Mouse (Mus musculus): ENCODE data around the gene Tmem190. TPM values are rescaled to one million over a fixed set of nuclear protein-coding genes. Genes with fewer than 3 reads are reported as not detected.
A peak's percentile ranks its signal among the peaks of the same experiment; 100 is the strongest.
"Not testable (repeated sequence)": the region's sequence is repeated elsewhere in the genome, so short reads cannot be mapped to it uniquely, and the experiment has no call there.

Tmem190 gene
- polyA plus RNA-seq, 1 experiment: not detected

GRCm38 (mm10) chr7:4783667-4784268 lies 1.0 kb downstream of the Tmem190 start:
- WGBS: 84% methylated on average over 14 of the region's 14 CpGs
- H3K27me3 ChIP-seq (ENCODE audit: control insufficient read depth, insufficient read depth, low read length): no peaks in the 10 kb centered on the region
- no peaks in the 10 kb centered on the region for H3K36me3 ChIP-seq (ENCODE audit: control insufficient read depth, insufficient read depth, low read length)
- no peak for DNase-seq (ENCODE audit: low read depth in 1 of 2, low spot score in 2 of 2)
- TF ChIP-seq POLR2A (IDR thresholded peaks at IDR 0.05; ENCODE audit: low read depth, low read length) (no peak), CTCF (IDR thresholded peaks at IDR 0.05; ENCODE audit: extremely low read depth, insufficient read depth, insufficient read length, insufficient replicate concordance) (no peak)
- H3K27ac ChIP-seq (ENCODE audit: insufficient read depth, low read length): no peak overlapping the region
- no peak overlapping the region for H3K4me3 ChIP-seq (ENCODE audit: extremely low read depth, insufficient read depth, insufficient read length)
- H3K4me1 ChIP-seq (ENCODE audit: control insufficient read depth, insufficient read depth, insufficient read length): no peaks in the 10 kb centered on the region; the same call in 1 of the 2 replicates

- Histone ChIP-seq H3K4me3 (ENCODE audit: extremely low read depth, insufficient read depth, insufficient read length) (peak overlapping the region; percentile 71), H3K27ac (ENCODE audit: insufficient read depth, low read length) (peak overlapping the region; percentile 41; the same call in 1 of the 2 replicates), H3K36me3 (ENCODE audit: control insufficient read depth, insufficient read depth, low read length) (no peaks in the 10 kb centered on the region), H3K4me1 (ENCODE audit: control insufficient read depth, insufficient read depth, insufficient read length) (peaks cover 2% of the 10 kb centered on the region), H3K27me3 (ENCODE audit: control insufficient read depth, insufficient read depth, low read length) (no peaks in the 10 kb centered on the region)
- WGBS: 3% methylated on average over 64 of the region's 64 CpGs
- TF ChIP-seq CTCF (IDR thresholded peaks at IDR 0.05; ENCODE audit: extremely low read depth, insufficient read depth, insufficient read length, insufficient replicate concordance) (no peak), POLR2A (IDR thresholded peaks at IDR 0.05; ENCODE audit: low read depth, low read length) (no peak)
- peak in 1 of 2 experiments; percentile 45 for DNase-seq (ENCODE audit: low read depth in 1 of 2, low spot score in 2 of 2)
Observed at GRCm38 (mm10) chr7:4788499-4789435, 6.0 kb downstream of the Tmem190 start.

GRCm38 (mm10) chr7:4789436-4789935 lies 6.7 kb downstream of the Tmem190 start, which contains the start of gene Tmem238:
Gene Tmem238, minus strand, starts transcription at chr7:4789656.
- peak in 1 of 2 experiments; percentile 21 for DNase-seq (ENCODE audit: low read depth in 1 of 2, low spot score in 2 of 2)
- Histone ChIP-seq H3K4me1 (ENCODE audit: control insufficient read depth, insufficient read depth, insufficient read length) (peaks cover 6% of the 10 kb centered on the region), H3K4me3 (ENCODE audit: extremely low read depth, insufficient read depth, insufficient read length) (peak within 1 kb of the TSS; percentile 71), H3K36me3 (ENCODE audit: control insufficient read depth, insufficient read depth, low read length) (peaks cover 4% of the 10 kb centered on the region), H3K27me3 (ENCODE audit: control insufficient read depth, insufficient read depth, low read length) (no peaks in the 10 kb centered on the region), H3K27ac (ENCODE audit: insufficient read depth, low read length) (peak within 1 kb of the TSS; percentile 41; the same call in 1 of the 2 replicates)
- WGBS: 11% methylated on average over 39 of the region's 40 CpGs
- TF ChIP-seq POLR2A (IDR thresholded peaks at IDR 0.05; ENCODE audit: low read depth, low read length) (no peak; the same call in 1 of the 2 replicates), CTCF (IDR thresholded peaks at IDR 0.05; ENCODE audit: extremely low read depth, insufficient read depth, insufficient read length, insufficient replicate concordance) (no peak)

GRCm38 (mm10) chr7:4792278-4793212 lies 9.8 kb downstream of the Tmem190 start, which contains the start of gene Rpl28:
Gene Rpl28, plus strand, starts transcription at chr7:4792874.
- DNase-seq (ENCODE audit: low read depth in 1 of 2, low spot score in 2 of 2): peak; percentile 93 to 96
- under 1% methylated on average over 54 of the region's 54 CpGs for WGBS
- Histone ChIP-seq H3K4me1 (ENCODE audit: control insufficient read depth, insufficient read depth, insufficient read length) (peaks cover 6% of the 10 kb centered on the region), H3K4me3 (ENCODE audit: extremely low read depth, insufficient read depth, insufficient read length) (peak within 1 kb of the TSS; percentile 76), H3K36me3 (ENCODE audit: control insufficient read depth, insufficient read depth, low read length) (peaks cover 19% of the 10 kb centered on the region), H3K27ac (ENCODE audit: insufficient read depth, low read length) (peak within 1 kb of the TSS; percentile 87), H3K27me3 (ENCODE audit: control insufficient read depth, insufficient read depth, low read length) (no peaks in the 10 kb centered on the region)
- TF ChIP-seq CTCF (IDR thresholded peaks at IDR 0.05; ENCODE audit: extremely low read depth, insufficient read depth, insufficient read length, insufficient replicate concordance) (no peak), POLR2A (IDR thresholded peaks at IDR 0.05; ENCODE audit: low read depth, low read length) (peak; percentile 81)

GRCm38 (mm10) chr7:4793248-4793647 lies 10.5 kb downstream of the Tmem190 start:
- H3K27ac ChIP-seq (ENCODE audit: insufficient read depth, low read length): peak overlapping the region; percentile 79

GRCm38 (mm10) chr7:4793674-4794073 lies 10.9 kb downstream of the Tmem190 start:
- WGBS: 43% methylated on average over 4 of the region's 4 CpGs
- TF ChIP-seq POLR2A (IDR thresholded peaks at IDR 0.05; ENCODE audit: low read depth, low read length) (no peak), CTCF (IDR thresholded peaks at IDR 0.05; ENCODE audit: extremely low read depth, insufficient read depth, insufficient read length, insufficient replicate concordance) (no peak)
- H3K4me1 ChIP-seq (ENCODE audit: control insufficient read depth, insufficient read depth, insufficient read length): peaks cover 6% of the 10 kb centered on the region
- no peaks in the 10 kb centered on the region for H3K27me3 ChIP-seq (ENCODE audit: control insufficient read depth, insufficient read depth, low read length)
- H3K4me3 ChIP-seq (ENCODE audit: extremely low read depth, insufficient read depth, insufficient read length): peak overlapping the region; percentile 76; the same call in 1 of the 2 replicates
- no peak for DNase-seq (ENCODE audit: low read depth in 1 of 2, low spot score in 2 of 2)
- H3K27ac ChIP-seq (ENCODE audit: insufficient read depth, low read length): no peak overlapping the region
- H3K36me3 ChIP-seq (ENCODE audit: control insufficient read depth, insufficient read depth, low read length): peaks cover 19% of the 10 kb centered on the region

More at GRCm38 (mm10) chr7:4793248-4793647, 10.5 kb downstream of the Tmem190 start:
- H3K4me1 ChIP-seq (ENCODE audit: control insufficient read depth, insufficient read depth, insufficient read length); H3K27me3 ChIP-seq (ENCODE audit: control insufficient read depth, insufficient read depth, low read length); DNase-seq (ENCODE audit: low read depth in 1 of 2, low spot score in 2 of 2): not testable (repeated sequence)
- Histone ChIP-seq H3K4me3 (ENCODE audit: extremely low read depth, insufficient read depth, insufficient read length) (peak overlapping the region; percentile 76), H3K36me3 (ENCODE audit: control insufficient read depth, insufficient read depth, low read length) (peaks cover 19% of the 10 kb centered on the region)
- WGBS: under 1% methylated on average over 31 of the region's 31 CpGs

All from spleen, adult 2 months (tissue).